Mouse (Mus musculus) stomach, postnatal 0 days (tissue): ENCODE measurements around the gene Ing2. TPM values are rescaled to one million over a fixed set of nuclear protein-coding genes. Genes with fewer than 3 reads are reported as not detected.

ENCODE experiments used
- ATAC-seq: fragments of 200-750 bp; cut with Nextera tagmentation; 2 replicates; pipeline ENCODE4 v1.8.0; 2017; ENCODE audit not compliant: low FRiP score, low TSS enrichment
- DNase-seq: peaks from one replicate; pipeline ENCODE4 v3.0.0-alpha.2; 2016; ENCODE audit warnings: low spot score
- H3K27ac ChIP-seq: fragments of 300-500 bp; sonication (generic); replicated peaks from 2 replicates; pipeline ENCODE4 v1.5.1; 2014; ENCODE audit warnings: mild to moderate bottlenecking, control low read depth
- H3K27me3 ChIP-seq: fragments of 300-500 bp; sonication (generic); 2 replicates; pipeline ENCODE4 v1.6.1; 2014; ENCODE audit warnings: low read length; ENCODE audit not compliant: control insufficient read depth, insufficient read depth
- H3K36me3 ChIP-seq: fragments of 300-500 bp; sonication (generic); 2 replicates; pipeline ENCODE4 v1.6.1; 2014; ENCODE audit warnings: low read length, mixed read lengths; ENCODE audit not compliant: control insufficient read depth, insufficient read depth
- H3K4me1 ChIP-seq: fragments of 300-500 bp; sonication (generic); replicated peaks from 2 replicates; pipeline ENCODE4 v1.6.1; 2014; ENCODE audit warnings: antibody characterized with exemption; ENCODE audit not compliant: control insufficient read depth, insufficient read depth
- H3K4me2 ChIP-seq: fragments of 300-500 bp; sonication (generic); replicated peaks from 2 replicates; pipeline ENCODE4 v1.6.1; 2014; ENCODE audit warnings: low read depth, mild to moderate bottlenecking, control low read depth, moderate library complexity
- H3K4me3 ChIP-seq: fragments of 300-500 bp; sonication (generic); 2 replicates; pipeline ENCODE4 v1.5.1; 2014; ENCODE audit warnings: low read depth, low read length, control low read depth
- H3K9ac ChIP-seq: fragments of 300-500 bp; sonication (generic); 2 replicates; pipeline ENCODE4 v1.6.1; 2014; ENCODE audit warnings: mild to moderate bottlenecking, low read length, control low read depth, mixed read lengths
- H3K9me3 ChIP-seq: fragments of 300-500 bp; sonication (generic); 2 replicates; pipeline ENCODE4 v1.6.1; 2016; ENCODE audit warnings: low read length; ENCODE audit not compliant: control insufficient read depth
- CTCF ChIP-seq: IDR thresholded peaks from 2 replicates; pipeline ENCODE4 v1.5.1; 2016; ENCODE audit warnings: antibody characterized with exemption, low read depth, mild to moderate bottlenecking, moderate library complexity
- EP300 ChIP-seq: optimal IDR thresholded peaks from 2 replicates; pipeline ENCODE3; 2016; ENCODE audit warnings: antibody characterized with exemption
- WGBS: fragments of 180-500 bp; shearing (Covaris S2); extraction: QIAGEN DNeasy Blood & Tissue Kit; methylation state at CpG from one replicate; pipeline ENCODE4 v1.1.7; 2014; 5-methylcytosine and 5-hydroxymethylcytosine counted together
- polyA plus RNA-seq: library from polyadenylated mRNA; unstranded; fragments of >200 nt; fragmentation: Nextera tagmentation; extraction: Ambion mirVana; gene quantifications from 2 replicates; pipeline ENCODE4 v1.2.1, GENCODE M21; 2015

The Ing2 gene
- polyA plus RNA-seq, 1 experiment from 2014 or later: 9.9 TPM

- WGBS: 39% methylated on average over 3 of the region's 3 CpGs
- Histone ChIP-seq H3K27ac (no peak overlapping the region), H3K9me3 (no peaks in the 10 kb centered on the region), H3K9ac (no peak overlapping the region), H3K27me3 (no peaks in the 10 kb centered on the region), H3K36me3 (no peaks in the 10 kb centered on the region), H3K4me2 (no peak overlapping the region), H3K4me3 (no peak overlapping the region), H3K4me1 (no peaks in the 10 kb centered on the region)
- 0 out of 2 replicates have a peak, but pooled peaks have one; percentile 61 for ATAC-seq
- peak; percentile 26 for DNase-seq
- TF ChIP-seq EP300: no peak
- TF ChIP-seq CTCF: no peak
Observed at GRCm38 (mm10) chr8:47654406-47654805, 20.9 kb downstream of the Ing2 start.

DNA sequence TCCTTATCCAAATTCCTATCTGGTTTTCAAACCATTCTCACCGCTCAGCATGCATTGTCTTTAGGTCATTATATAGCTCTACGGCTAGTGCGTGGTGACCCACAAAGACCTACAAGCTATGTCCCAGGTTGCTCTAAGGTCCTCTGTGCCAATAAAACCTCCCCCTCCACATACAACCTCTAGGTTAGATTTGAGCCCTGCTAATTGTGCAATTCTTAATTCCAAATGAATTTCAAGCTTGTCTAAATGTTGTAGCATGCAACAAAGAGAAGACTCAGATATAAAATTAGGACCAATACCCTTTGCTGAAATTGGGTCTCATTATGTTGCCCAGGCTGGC, 22.6 kb downstream of the Ing2 start:
- no peak for ATAC-seq
- no peaks in the 10 kb centered on the region for H3K4me1 ChIP-seq
- no peak for DNase-seq
- no peak overlapping the region for H3K9ac ChIP-seq
- no peak overlapping the region for H3K4me3 ChIP-seq
- H3K27me3 ChIP-seq: no peaks in the 10 kb centered on the region
- TF ChIP-seq EP300 (no peak), CTCF (no peak)
- 64% methylated on average over 3 of the region's 3 CpGs for WGBS
- no peak overlapping the region for H3K4me2 ChIP-seq
- no peaks in the 10 kb centered on the region for H3K36me3 ChIP-seq
- no peak overlapping the region for H3K27ac ChIP-seq
- H3K9me3 ChIP-seq: no peaks in the 10 kb centered on the region

DNA sequence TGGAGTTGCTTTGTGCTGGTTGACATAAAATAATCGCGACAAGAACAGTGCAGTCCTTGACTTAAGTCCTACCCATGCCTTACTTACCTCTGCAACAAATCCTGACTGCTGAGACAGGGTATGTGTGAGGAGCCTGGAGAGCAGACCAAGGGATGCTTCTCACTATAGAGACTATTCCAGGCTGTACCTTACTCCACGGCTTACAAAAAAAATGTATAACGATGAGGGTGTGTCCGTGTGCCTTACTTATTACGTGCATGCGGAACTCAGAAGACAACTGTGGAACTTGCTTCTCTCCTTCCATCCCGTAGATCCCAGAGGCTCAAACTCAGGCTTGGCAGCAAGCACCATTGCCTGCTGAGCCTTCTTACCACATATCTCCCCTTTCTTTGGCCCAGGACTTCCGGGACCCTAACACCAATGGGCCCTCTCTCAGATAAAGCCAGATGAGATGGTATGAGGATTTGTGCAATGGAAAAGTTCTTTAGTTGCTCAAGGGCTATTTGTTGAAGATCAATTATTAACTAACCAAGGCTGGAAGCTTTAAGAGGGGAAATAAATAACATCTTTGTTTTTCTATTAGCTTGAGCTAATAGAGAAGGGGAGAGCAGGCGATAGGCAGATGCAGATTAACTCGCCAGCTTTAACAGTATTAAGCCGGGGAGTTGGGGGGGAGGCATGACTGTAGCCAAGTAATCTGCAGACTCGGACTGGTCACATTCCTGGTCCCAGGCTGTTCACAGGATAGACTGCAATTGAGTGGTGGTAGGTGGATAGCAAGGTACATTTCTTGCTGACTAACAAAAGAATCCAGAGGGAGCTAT, 23.2 kb downstream of the Ing2 start:
- ATAC-seq (peak; percentile 77; the same call in 1 of the 2 replicates), DNase-seq (peak; percentile 48)
- Histone ChIP-seq H3K4me2 (no peak overlapping the region), H3K36me3 (no peaks in the 10 kb centered on the region), H3K27ac (0 out of 2 replicates have a peak overlapping the region, but pooled peaks have one; percentile 45), H3K4me3 (no peak overlapping the region), H3K27me3 (no peaks in the 10 kb centered on the region), H3K9me3 (no peaks in the 10 kb centered on the region), H3K9ac (no peak overlapping the region), H3K4me1 (no peaks in the 10 kb centered on the region)
- TF ChIP-seq EP300 (no peak), CTCF (no peak)
- WGBS: 61% methylated on average over 13 of the region's 13 CpGs

DNA sequence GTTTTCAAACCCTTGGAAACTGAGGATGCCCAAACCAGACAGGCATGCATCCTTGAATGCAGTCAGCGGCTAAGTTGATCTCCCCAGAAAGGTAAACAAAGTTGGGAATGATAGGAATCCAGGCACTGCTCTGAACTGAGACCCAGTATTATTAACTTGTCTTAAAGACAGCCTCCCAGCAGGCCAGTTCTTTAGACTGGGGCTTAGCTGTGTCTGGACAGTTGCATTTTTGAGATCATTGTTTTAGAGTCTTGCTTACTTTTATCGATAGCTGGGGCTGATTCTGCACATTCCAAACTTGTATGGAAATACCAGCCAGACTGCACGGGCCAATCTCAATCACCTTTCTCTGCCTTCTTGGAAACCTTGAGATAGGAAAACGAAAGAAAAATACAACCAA, 24.5 kb downstream of the Ing2 start:
- DNase-seq (no peak), ATAC-seq (no peak)
- Histone ChIP-seq H3K4me2 (no peak overlapping the region), H3K4me3 (no peak overlapping the region), H3K36me3 (no peaks in the 10 kb centered on the region), H3K27ac (no peak overlapping the region), H3K9me3 (no peaks in the 10 kb centered on the region), H3K4me1 (no peaks in the 10 kb centered on the region), H3K9ac (no peak overlapping the region), H3K27me3 (no peaks in the 10 kb centered on the region)
- TF ChIP-seq CTCF: no peak
- no peak for TF ChIP-seq EP300
- 29% methylated on average over 4 of the region's 4 CpGs for whole genome bisulfite sequencing

GRCm38 (mm10) chr8:47649551-47649950, 25.8 kb downstream of the Ing2 start:
- ATAC-seq: no peak
- no peaks in the 10 kb centered on the region for H3K4me1 ChIP-seq
- TF ChIP-seq EP300 (no peak), CTCF (no peak)
- no peaks in the 10 kb centered on the region for H3K36me3 ChIP-seq
- no peak for DNase-seq
- H3K9ac ChIP-seq: no peak overlapping the region
- H3K27ac ChIP-seq: no peak overlapping the region
- H3K27me3 ChIP-seq: no peaks in the 10 kb centered on the region
- H3K4me3 ChIP-seq: no peak overlapping the region
- H3K4me2 ChIP-seq: no peak overlapping the region
- no peaks in the 10 kb centered on the region for H3K9me3 ChIP-seq
- 82% methylated on average over 9 of the region's 9 CpGs for WGBS

DNA sequence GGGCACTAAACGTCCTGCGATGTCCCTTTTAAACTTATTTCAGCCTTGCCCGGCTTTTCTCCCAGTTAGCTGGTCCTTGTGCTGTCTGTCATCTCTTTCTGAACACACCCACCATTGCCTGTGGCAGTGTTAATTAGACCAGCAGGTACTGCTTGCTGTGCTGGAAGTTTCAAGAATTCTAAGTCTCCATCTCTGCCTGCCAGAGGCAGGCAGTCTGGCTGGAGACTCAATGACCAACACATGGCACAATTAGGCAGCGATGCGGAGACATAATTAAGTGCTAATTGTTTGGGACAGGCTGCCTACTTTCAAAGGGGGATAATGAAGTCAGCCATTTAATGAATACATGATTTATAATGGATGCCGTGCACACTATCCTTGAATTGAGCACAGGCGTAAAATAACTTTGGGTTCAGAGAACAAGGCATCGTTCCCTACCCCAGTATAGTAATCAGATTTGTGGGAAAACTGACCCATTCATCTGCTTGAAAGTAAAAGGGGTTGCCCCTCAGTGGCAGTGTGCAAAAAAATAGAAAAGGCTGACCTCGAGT, 32.8 kb downstream of the Ing2 start:
- 90% methylated on average over 9 of the region's 9 CpGs for WGBS
- Histone ChIP-seq H3K9ac (no peak overlapping the region), H3K36me3 (no peaks in the 10 kb centered on the region), H3K4me1 (no peaks in the 10 kb centered on the region), H3K27me3 (no peaks in the 10 kb centered on the region), H3K27ac (no peak overlapping the region), H3K9me3 (no peaks in the 10 kb centered on the region), H3K4me2 (no peak overlapping the region), H3K4me3 (no peak overlapping the region)
- ATAC-seq: no peak
- DNase-seq: no peak
- TF ChIP-seq EP300: no peak
- TF ChIP-seq CTCF: no peak
